Mouse (Mus musculus) T-helper 17 cell (primary cell): ENCODE data around the gene Col4a1.

Source experiments
- in situ Hi-C, 2 experiments: fragments of 300-600 bp; cut with MboI, MseI; formaldehyde crosslinking; loops; 1 replicate in 1 of 2; 2 replicates in 1 of 2; pipeline ENCODE4 v1.15.1; 2025; ENCODE audit warnings: high pct_unique_total_duplicates in 2 of 2

Col4a1 gene

DNA sequence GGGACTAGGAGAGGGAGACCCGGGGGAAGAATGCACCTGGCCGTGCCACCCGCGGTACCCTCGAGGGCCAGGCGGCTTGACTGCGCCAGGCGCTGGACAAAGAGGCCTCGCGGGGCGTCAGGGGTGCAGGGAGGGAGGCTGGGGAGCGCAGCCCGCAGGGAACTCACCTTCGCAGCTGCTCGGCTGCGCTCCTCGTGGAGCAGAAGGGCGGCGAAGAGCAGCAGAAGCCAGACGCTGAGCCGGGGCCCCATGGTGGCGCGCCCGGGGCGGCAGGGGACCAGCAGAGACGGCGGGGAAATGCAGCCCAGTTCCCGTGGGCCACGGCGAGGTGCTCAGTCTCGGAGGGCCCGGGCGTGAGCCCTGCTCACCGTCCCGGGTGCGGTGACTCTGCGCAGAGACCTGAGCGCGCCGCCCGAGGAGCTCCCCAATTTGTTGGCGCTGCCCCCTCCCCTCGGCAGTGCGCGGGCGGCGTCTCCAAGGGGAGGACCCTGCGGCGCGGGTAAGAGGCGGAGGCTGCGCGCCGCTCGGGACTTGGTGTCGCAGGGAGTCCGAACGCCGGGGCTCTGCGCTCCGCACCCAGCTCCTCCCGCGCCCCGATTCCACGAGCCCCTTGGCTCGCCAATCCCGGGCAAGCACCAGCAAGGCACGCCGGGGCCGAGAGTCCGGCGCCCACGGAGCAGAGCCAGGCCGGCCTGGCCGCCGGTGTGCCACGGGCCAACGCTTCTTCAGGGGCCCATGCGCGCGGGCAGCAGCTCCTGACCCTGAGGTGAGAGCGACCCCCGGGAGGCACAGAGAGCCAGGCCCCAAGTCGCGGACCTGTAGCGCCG, at the start of gene Col4a1, which contains the start of gene Col4a2:
Gene Col4a1, minus strand, starts transcription at position 478 of the 827 bp plus-strand sequence.
Gene Col4a2, plus strand, starts transcription at position 457 of the 827 bp plus-strand sequence.
- in situ Hi-C loops, result no loop called here

DNA sequence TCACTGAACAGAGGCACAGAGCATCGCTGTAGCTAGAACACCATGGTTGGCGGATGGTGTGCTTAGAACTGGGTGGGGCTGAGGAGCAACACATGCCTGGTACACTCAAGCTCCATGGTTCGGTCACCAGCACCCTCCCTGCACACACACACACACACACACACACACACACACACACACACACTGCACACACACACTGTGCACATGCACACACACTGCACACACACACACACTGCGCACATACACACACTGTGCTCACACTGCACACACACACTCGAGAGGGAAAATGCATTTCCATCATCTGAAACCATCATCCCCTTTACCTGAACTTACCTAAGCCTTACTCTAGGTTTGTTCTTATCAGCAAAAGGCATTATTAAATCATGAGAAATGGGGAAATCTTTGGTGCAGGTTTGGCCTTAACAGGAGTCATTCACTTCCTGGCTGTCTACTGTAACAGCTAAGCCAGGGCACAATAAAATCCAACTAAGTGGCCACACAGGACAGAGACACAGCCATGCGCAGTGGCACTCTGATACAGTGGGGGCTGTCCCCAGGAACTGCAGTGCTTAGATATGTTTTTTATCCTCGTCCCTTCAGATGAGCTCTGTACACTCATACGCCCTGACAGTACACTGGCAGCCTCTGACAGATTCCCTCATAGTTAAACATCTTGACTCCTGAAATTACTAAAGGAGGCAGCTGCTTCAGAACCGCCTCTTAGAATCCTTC, 49.1 kb upstream of the Col4a1 start:
- in situ Hi-C loops, result no loop called here

DNA sequence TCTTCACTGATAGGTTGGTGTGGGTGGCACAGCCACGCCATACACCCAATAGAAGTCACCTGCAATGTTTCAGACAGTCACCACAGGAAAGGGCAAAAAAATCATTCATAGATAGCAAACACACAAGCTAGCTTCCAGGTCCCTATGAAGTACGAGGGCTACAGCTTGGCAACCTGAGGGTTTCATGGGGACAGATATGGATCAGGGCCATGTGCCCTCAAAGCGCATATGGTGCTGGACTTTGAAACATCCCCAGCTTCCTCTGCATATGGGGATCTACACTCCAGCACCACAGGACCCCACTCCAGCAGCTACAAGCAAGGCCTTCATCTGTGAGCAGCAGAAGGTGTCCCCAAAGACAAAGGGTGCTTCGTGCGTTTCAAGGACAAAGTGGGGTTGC, 47.2 kb upstream of the Col4a1 start:
- in situ Hi-C loops, result no loop called here

DNA sequence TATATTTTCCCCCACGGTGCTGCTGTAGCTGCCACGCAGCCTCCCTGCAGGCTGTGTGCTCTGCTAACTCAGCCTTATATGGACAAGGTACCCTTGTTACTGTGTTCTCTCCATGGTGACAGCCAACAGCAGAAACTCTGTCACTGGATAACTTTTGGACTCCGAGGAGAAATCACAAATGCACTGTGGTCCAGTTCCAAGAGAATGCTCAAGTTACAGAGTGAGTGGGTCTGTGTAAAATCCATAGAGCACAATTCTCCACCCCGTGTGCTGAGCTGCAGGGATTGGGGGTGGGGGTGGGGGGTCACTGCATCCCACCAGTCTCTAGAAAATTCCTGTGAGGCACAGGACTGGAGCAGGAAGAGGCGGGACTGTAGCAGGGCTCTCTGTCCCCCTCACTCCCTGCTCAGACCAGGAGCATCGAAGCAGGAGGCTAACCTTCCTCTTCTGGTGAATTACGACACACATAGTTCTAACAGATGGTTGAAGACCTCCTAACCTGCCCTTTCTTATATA, 45.4 kb upstream of the Col4a1 start:
- in situ Hi-C loops, result no loop called here

- in situ Hi-C loops, result no loop called here
These were observed 44.1 kb upstream of the Col4a1 start for GRCm38 (mm10) chr8:11356776-11357175.

GRCm38 (mm10) chr8:11355900-11356299, 43.3 kb upstream of the Col4a1 start:
- in situ Hi-C loops, result no loop called here

GRCm38 (mm10) chr8:11354800-11355451, 42.3 kb upstream of the Col4a1 start:
- in situ Hi-C loops, result no loop called here

GRCm38 (mm10) chr8:11352514-11352913, 39.9 kb upstream of the Col4a1 start:
- in situ Hi-C loops, result no loop called here

DNA sequence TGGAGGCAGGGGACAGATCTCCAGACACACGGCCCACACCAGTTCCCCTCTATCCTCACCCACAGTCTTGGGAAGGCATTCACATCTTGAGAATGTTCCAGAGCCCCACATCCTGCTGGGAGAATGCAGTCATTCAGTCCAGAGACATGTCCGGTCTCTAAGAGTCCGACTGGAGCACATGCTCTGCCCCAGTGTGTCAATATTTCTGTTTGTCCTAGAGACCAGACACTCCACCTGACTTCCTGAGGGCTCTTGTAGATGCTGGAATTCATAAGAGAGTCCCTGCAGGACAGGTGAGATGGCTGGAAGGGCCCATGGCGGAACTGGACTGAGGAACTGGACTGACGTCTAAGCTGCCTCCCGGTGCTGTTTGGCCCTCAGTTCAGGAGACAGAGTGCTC, 38.7 kb upstream of the Col4a1 start:
- in situ Hi-C loops, result no loop called here

DNA sequence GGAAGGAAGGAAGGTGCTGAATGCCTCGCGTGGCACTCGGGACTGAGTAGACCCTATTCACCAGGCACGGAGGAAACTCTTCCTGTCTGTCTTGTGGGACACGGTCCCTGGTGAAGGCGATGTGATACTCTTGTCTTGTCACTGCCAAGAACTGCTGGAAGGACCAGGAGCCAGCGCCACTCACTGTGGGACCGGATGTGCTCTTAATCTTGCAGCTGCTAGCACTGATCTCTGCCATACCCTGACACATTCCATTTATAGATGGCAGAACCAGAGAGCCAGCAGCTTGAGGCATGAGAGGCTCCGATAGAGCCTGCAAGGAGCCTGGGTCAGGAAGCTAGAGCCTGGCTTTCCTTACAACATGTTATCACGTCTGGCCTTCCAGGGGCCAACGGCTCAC, 36.0 kb upstream of the Col4a1 start:
- in situ Hi-C loops, result no loop called here

DNA sequence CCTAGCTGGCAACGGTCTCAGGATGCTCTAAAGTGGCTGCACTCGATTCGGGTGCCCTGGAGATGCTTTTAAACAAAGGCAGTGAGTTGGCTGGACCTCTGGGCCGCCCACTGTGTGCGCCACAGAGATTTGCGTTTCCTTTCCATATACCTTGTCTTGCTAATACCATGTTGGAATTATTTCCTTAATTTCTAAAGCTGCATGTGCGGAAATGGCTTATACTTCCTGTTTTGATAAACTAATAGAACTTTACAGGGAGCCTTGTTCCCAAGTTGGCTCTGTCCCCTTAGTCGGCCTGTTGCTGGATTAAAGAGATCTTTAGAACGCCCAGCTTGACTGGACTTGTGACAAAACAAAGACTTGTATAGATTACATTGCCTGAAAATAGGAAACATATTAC, 35.1 kb upstream of the Col4a1 start:
- in situ Hi-C loops, result no loop called here

DNA sequence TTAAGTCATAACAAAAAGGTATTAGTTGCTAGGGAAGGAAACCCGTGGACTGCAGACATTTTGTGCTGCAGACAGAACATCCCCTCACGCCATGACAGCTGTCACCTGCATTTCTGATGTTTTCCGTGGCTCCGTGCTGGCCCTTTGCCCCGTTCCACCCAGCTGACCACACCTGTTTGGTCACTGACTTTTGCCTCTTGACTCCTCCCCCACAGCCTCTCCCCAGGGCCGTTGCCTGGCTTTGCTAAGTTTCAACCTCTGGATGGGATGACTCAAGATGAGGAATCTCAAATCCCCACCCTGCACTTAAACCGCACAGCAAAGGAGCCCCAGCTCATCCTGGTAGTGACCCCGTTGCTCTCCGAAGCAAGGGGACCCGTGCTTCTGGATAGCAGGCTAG, 33.6 kb upstream of the Col4a1 start:
- in situ Hi-C loops, result no loop called here

- in situ Hi-C loops, result no loop called here
These were observed 31.8 kb upstream of the Col4a1 start for GRCm38 (mm10) chr8:11344459-11344858.

DNA sequence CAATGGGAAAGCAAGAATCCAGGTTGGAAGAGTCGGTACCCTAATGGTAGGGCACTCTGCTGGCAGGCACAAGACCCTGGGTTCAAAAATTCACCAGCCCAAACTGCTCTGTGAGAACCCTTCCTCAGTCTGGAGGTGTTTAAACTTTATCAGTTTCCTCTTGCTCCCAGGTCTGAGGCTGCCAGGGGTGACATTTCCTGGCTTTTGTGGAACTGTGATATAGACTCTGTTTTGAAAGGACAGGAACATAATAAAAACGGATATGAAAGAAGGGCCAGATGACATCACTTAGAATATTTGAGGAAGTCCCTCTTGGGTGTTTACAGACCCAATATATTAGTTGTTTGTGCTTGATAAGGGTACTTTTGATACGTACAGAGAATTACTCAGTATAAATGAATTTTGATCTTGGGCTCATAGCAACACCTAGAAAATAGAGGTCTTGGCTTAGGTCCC, 28.5 kb upstream of the Col4a1 start:
- in situ Hi-C loops, result no loop called here

GRCm38 (mm10) chr8:11340310-11341110, 27.9 kb upstream of the Col4a1 start:
- in situ Hi-C loops, result no loop called here

GRCm38 (mm10) chr8:11338507-11338906, 25.9 kb upstream of the Col4a1 start:
- in situ Hi-C loops, result no loop called here

GRCm38 (mm10) chr8:11337642-11338041, 25.0 kb upstream of the Col4a1 start:
- in situ Hi-C loops, result no loop called here

DNA sequence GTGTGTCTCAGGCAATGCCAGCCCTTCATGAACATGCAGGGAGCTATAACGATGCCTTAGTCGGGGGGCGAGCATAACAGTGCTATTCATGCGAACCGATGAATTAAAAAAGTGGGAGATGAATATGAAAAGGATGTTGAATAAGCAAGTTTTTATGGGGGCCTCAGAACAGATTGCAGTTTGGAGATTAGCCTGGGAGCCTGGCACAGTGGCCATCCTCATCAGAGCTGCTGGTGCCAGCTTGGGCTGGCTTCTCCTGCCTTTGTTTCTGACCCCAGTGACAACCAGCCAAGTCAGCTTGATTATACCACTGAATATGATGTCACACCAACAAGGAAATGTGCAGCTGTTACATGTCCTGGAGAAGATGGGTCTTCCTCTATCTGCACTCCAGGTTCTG, 23.7 kb upstream of the Col4a1 start:
- in situ Hi-C loops, result no loop called here

DNA sequence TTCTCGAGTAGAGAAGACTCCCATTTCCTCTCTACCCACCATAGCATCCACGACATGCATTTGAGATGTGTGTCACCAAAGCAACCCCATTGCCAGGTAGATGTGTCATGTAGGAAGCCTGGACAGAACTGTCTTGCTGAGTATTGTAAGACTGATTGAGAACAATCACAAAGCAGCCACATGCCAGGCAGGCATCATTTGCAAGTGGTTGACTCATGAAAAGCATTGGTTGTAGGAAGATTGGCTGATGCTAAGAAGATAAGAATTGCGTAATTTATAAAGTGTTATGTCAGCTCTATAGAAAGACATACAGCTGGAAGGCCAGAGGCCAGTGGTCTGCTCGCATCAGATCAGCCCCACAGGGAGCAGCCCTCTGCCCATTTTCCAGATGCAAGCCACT, 22.6 kb upstream of the Col4a1 start:
- in situ Hi-C loops, result no loop called here

DNA sequence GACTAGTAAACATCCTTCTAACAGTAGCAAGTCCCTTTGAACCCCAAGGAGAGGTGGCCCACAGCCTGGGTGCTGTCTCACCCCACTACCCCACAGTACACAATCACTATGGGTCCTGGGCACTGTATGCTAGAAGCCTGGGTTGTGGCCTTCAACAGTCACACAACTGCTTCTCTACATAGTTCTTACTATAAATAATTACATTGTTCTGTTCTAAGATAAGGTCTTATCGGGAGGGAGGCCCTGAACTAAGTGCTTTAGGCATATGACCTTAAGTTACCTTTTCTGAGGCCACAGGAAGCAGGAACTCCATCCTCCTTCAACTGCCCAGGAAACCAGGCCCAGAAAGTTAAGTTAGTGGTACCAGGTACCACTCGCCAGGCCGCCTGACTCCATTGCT, 21.9 kb upstream of the Col4a1 start:
- in situ Hi-C loops, result no loop called here

GRCm38 (mm10) chr8:11333746-11334145, 21.1 kb upstream of the Col4a1 start:
- in situ Hi-C loops, result no loop called here
